Mouse (Mus musculus) hindbrain, embryonic 12.5 days (tissue): ENCODE results near the gene Arhgdig. TPM values are rescaled to one million over a fixed set of nuclear protein-coding genes. Genes with fewer than 3 reads are reported as not detected.

Experiments
- ATAC-seq: fragments of 200-750 bp; cut with Nextera tagmentation; 2 replicates; pipeline ENCODE4 v1.8.0; 2017; ENCODE audit warnings: moderate TSS enrichment; ENCODE audit not compliant: low FRiP score
- H3K27ac ChIP-seq: fragments of 300-500 bp; sonication (generic); 2 replicates; pipeline ENCODE4 v1.5.1; 2016; ENCODE audit warnings: mild to moderate bottlenecking
- H3K27me3 ChIP-seq: fragments of 300-500 bp; sonication (generic); 2 replicates; pipeline ENCODE4 v1.6.1; 2016; ENCODE audit warnings: mild to moderate bottlenecking
- H3K36me3 ChIP-seq: fragments of 300-500 bp; sonication (generic); 2 replicates; pipeline ENCODE4 v1.6.1; 2016; ENCODE audit warnings: mild to moderate bottlenecking
- H3K4me1 ChIP-seq: fragments of 300-500 bp; sonication (generic); 2 replicates; pipeline ENCODE4 v1.6.1; 2016
- H3K4me2 ChIP-seq: fragments of 300-500 bp; sonication (generic); replicated peaks from 2 replicates; pipeline ENCODE4 v1.6.1; 2016; ENCODE audit warnings: mild to moderate bottlenecking
- H3K4me3 ChIP-seq: fragments of 300-500 bp; sonication (generic); 2 replicates; pipeline ENCODE4 v1.5.1; 2016; ENCODE audit warnings: mild to moderate bottlenecking
- H3K9ac ChIP-seq: fragments of 300-500 bp; sonication (generic); 2 replicates; pipeline ENCODE4 v1.6.1; 2016; ENCODE audit warnings: mild to moderate bottlenecking, moderate library complexity
- H3K9me3 ChIP-seq: fragments of 300-500 bp; sonication (generic); replicated peaks from 2 replicates; pipeline ENCODE4 v1.6.1; 2016; ENCODE audit warnings: mild to moderate bottlenecking
- WGBS: fragments of 180-500 bp; shearing (Covaris S2); methylation state at CpG from one replicate; pipeline ENCODE4 v1.1.7; 2016; 5-methylcytosine and 5-hydroxymethylcytosine counted together
- polyA plus RNA-seq: library from polyadenylated mRNA; unstranded; fragments of >200 nt; fragmentation: Nextera tagmentation; extraction: Ambion mirVana; gene quantifications from 2 replicates; pipeline ENCODE4 v1.2.1, GENCODE M21; 2016

Gene Arhgdig
- polyA plus RNA-seq, 1 experiment from 2014 or later, result 22.2 TPM

GRCm38 (mm10) chr17:26235077-26235815, 27.7 kb upstream of the Arhgdig start:
- Histone ChIP-seq H3K27me3 (no peaks in the 10 kb centered on the region), H3K9me3 (no peaks in the 10 kb centered on the region), H3K36me3 (no peaks in the 10 kb centered on the region), H3K27ac (no peak overlapping the region; the same call in 1 of the 2 replicates), H3K4me1 (peaks cover 7% of the 10 kb centered on the region; the same call in 1 of the 2 replicates), H3K4me2 (no peak overlapping the region), H3K9ac (no peak overlapping the region), H3K4me3 (no peak overlapping the region)
- ATAC-seq, result no peak
- WGBS, result 61% methylated on average over 13 of the region's 13 CpGs

GRCm38 (mm10) chr17:26234386-26234785, 26.8 kb upstream of the Arhgdig start:
- H3K4me2 ChIP-seq, result no peak overlapping the region
- WGBS, result 91% methylated on average over 8 of the region's 8 CpGs
- no peaks in the 10 kb centered on the region for H3K36me3 ChIP-seq
- no peaks in the 10 kb centered on the region for H3K27me3 ChIP-seq
- no peak overlapping the region for H3K9ac ChIP-seq
- no peak for ATAC-seq
- H3K4me1 ChIP-seq, result peaks cover 7% of the 10 kb centered on the region; the same call in 1 of the 2 replicates
- no peak overlapping the region for H3K4me3 ChIP-seq
- no peak overlapping the region for H3K27ac ChIP-seq
- H3K9me3 ChIP-seq, result no peaks in the 10 kb centered on the region

- Histone ChIP-seq H3K36me3 (no peaks in the 10 kb centered on the region), H3K4me2 (no peak overlapping the region), H3K9ac (no peak overlapping the region), H3K9me3 (no peaks in the 10 kb centered on the region), H3K27ac (no peak overlapping the region), H3K4me1 (peaks cover 7% of the 10 kb centered on the region; the same call in 1 of the 2 replicates), H3K27me3 (no peaks in the 10 kb centered on the region), H3K4me3 (no peak overlapping the region)
- 69% methylated on average over 8 of the region's 8 CpGs for WGBS
- ATAC-seq, result no peak
Observed at GRCm38 (mm10) chr17:26232863-26233262, 25.3 kb upstream of the Arhgdig start.

GRCm38 (mm10) chr17:26231156-26231555, 23.6 kb upstream of the Arhgdig start:
- 86% methylated on average over 5 of the region's 5 CpGs for WGBS
- H3K27me3 ChIP-seq, result no peaks in the 10 kb centered on the region
- no peak for ATAC-seq

GRCm38 (mm10) chr17:26229776-26230175, 22.2 kb upstream of the Arhgdig start:
- Histone ChIP-seq H3K4me3 (no peak overlapping the region), H3K36me3 (no peaks in the 10 kb centered on the region), H3K27me3 (no peaks in the 10 kb centered on the region), H3K4me2 (no peak overlapping the region), H3K27ac (no peak overlapping the region), H3K9ac (no peak overlapping the region), H3K9me3 (no peaks in the 10 kb centered on the region), H3K4me1 (no peaks in the 10 kb centered on the region)
- no peak for ATAC-seq
- WGBS, result 94% methylated on average over 5 of the region's 5 CpGs

More at GRCm38 (mm10) chr17:26231156-26231555, 23.6 kb upstream of the Arhgdig start:
- Histone ChIP-seq H3K9ac (no peak overlapping the region), H3K36me3 (no peaks in the 10 kb centered on the region), H3K4me1 (peaks cover 7% of the 10 kb centered on the region; the same call in 1 of the 2 replicates), H3K27ac (no peak overlapping the region), H3K4me3 (no peak overlapping the region), H3K9me3 (no peaks in the 10 kb centered on the region), H3K4me2 (no peak overlapping the region)

- Histone ChIP-seq H3K27me3 (no peaks in the 10 kb centered on the region), H3K4me1 (no peaks in the 10 kb centered on the region), H3K9me3 (no peaks in the 10 kb centered on the region), H3K36me3 (peaks cover under 1% of the 10 kb centered on the region; the same call in 1 of the 2 replicates), H3K4me3 (no peak overlapping the region), H3K9ac (no peak overlapping the region), H3K27ac (no peak overlapping the region), H3K4me2 (no peak overlapping the region)
- 82% methylated on average over 12 of the region's 12 CpGs for WGBS
- no peak for ATAC-seq
Observed at GRCm38 (mm10) chr17:26225150-26225549, 17.6 kb upstream of the Arhgdig start.

- no peak for ATAC-seq
- Histone ChIP-seq H3K36me3 (peaks cover 13% of the 10 kb centered on the region), H3K9ac (no peak overlapping the region), H3K27me3 (no peaks in the 10 kb centered on the region), H3K4me2 (no peak overlapping the region), H3K4me3 (no peak overlapping the region), H3K9me3 (no peaks in the 10 kb centered on the region), H3K27ac (no peak overlapping the region), H3K4me1 (no peaks in the 10 kb centered on the region)
- 73% methylated on average over 2 of the region's 2 CpGs for WGBS
Observed at GRCm38 (mm10) chr17:26221508-26221907, 13.9 kb upstream of the Arhgdig start.

- Histone ChIP-seq H3K4me2 (no peak overlapping the region), H3K27ac (no peak overlapping the region), H3K27me3 (no peaks in the 10 kb centered on the region), H3K9me3 (no peaks in the 10 kb centered on the region), H3K4me1 (no peaks in the 10 kb centered on the region), H3K9ac (no peak overlapping the region), H3K36me3 (peaks cover 13% of the 10 kb centered on the region; the same call in 1 of the 2 replicates), H3K4me3 (no peak overlapping the region)
- 90% methylated on average over 11 of the region's 11 CpGs for WGBS
- no peak for ATAC-seq
Observed at GRCm38 (mm10) chr17:26212681-26213080, 5.1 kb upstream of the Arhgdig start.

GRCm38 (mm10) chr17:26212241-26212640, 4.7 kb upstream of the Arhgdig start:
- Histone ChIP-seq H3K36me3 (peaks cover 12% of the 10 kb centered on the region; the same call in 1 of the 2 replicates), H3K4me1 (no peaks in the 10 kb centered on the region), H3K9me3 (no peaks in the 10 kb centered on the region), H3K4me2 (no peak overlapping the region), H3K9ac (no peak overlapping the region), H3K27me3 (no peaks in the 10 kb centered on the region), H3K27ac (no peak overlapping the region), H3K4me3 (no peak overlapping the region)
- WGBS, result 95% methylated on average over 7 of the region's 7 CpGs
- no peak for ATAC-seq

- H3K9ac ChIP-seq, result no peak overlapping the region
- peaks cover 45% of the 10 kb centered on the region for H3K27me3 ChIP-seq
- no peak overlapping the region for H3K27ac ChIP-seq
- WGBS, result 77% methylated on average over 1 of the region's 1 CpGs
- no peak overlapping the region for H3K4me2 ChIP-seq
- no peaks in the 10 kb centered on the region for H3K36me3 ChIP-seq
- peaks cover 20% of the 10 kb centered on the region for H3K4me1 ChIP-seq
- ATAC-seq, result no peak
- H3K9me3 ChIP-seq, result peaks cover 4% of the 10 kb centered on the region; the same call in 1 of the 2 replicates
- no peak overlapping the region for H3K4me3 ChIP-seq
Observed at GRCm38 (mm10) chr17:26206392-26206791, 1.2 kb downstream of the Arhgdig start.

- Histone ChIP-seq H3K4me1 (peaks cover 32% of the 10 kb centered on the region), H3K9ac (no peak overlapping the region), H3K27me3 (peaks cover 60% of the 10 kb centered on the region), H3K36me3 (no peaks in the 10 kb centered on the region), H3K4me3 (no peak overlapping the region), H3K27ac (no peak overlapping the region), H3K9me3 (peaks cover 4% of the 10 kb centered on the region; the same call in 1 of the 2 replicates), H3K4me2 (no peak overlapping the region)
- no peak for ATAC-seq
- WGBS, result 29% methylated on average over 11 of the region's 11 CpGs
Observed at GRCm38 (mm10) chr17:26204766-26205165, 2.8 kb downstream of the Arhgdig start.

GRCm38 (mm10) chr17:26203321-26203811, 4.2 kb downstream of the Arhgdig start:
- no peak for ATAC-seq
- Histone ChIP-seq H3K9me3 (peaks cover 4% of the 10 kb centered on the region; the same call in 1 of the 2 replicates), H3K9ac (0 out of 2 replicates have a peak overlapping the region, but pooled peaks have one; percentile 36), H3K4me1 (peaks cover 32% of the 10 kb centered on the region), H3K4me2 (peak overlapping the region; percentile 59), H3K4me3 (peak overlapping the region; percentile 32), H3K27ac (no peak overlapping the region), H3K36me3 (no peaks in the 10 kb centered on the region), H3K27me3 (peaks cover 73% of the 10 kb centered on the region)
- WGBS, result 1% methylated on average over 30 of the region's 30 CpGs
